Mouse (Mus musculus): ENCODE data around the gene Fpr-rs3.

DNA sequence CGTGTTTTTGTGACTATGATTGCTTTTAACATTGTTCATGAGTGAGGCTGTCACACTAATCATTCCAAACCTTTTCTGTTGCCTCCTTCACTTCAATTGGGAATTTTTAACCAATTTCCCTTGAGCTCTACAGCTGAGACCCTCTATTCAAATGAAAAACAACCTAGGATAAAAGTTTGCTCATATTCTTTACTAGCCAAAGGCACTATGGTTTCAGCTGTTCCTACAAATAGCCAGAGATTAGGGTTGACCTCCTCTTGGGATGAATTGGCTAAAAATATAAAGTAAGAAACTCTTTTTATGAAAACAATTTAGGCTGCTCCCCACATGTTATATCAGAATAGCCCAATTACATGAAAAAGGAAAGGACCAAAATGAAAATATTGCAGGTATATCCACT lies 28.4 kb downstream of the Fpr-rs3 start, which contains the start of gene Vmn2r110:
- TF ChIP-seq POLR2A (IDR thresholded peaks at IDR 0.05; ENCODE audit: borderline replicate concordance, extremely low read depth, low read depth, low read length) (no peak), CTCF (IDR thresholded peaks at IDR 0.05; ENCODE audit: insufficient read depth, low read length) (no peak)
